Mouse (Mus musculus) bone marrow, adult 2 months (tissue): Measurements from ENCODE around the gene Tas2r135. TPM values are rescaled to one million over a fixed set of nuclear protein-coding genes. Genes with fewer than 3 reads are reported as not detected.

Source experiments
- H3K27ac ChIP-seq: fragments of 200-500 bp; 2 replicates; pipeline ENCODE4 v1.5.1; 2012; ENCODE audit warnings: low read depth, mild to moderate bottlenecking, control low read depth, inconsistent platforms, low read length; ENCODE audit not compliant: control insufficient read depth, poor library complexity, insufficient read depth
- H3K4me1 ChIP-seq: fragments of 200-500 bp; 2 replicates; pipeline ENCODE4 v1.6.1; 2011; ENCODE audit warnings: low read length; ENCODE audit not compliant: control insufficient read depth, insufficient read depth
- H3K4me3 ChIP-seq: fragments of 200-500 bp; replicated peaks from 2 replicates; pipeline ENCODE3; 2011; ENCODE audit warnings: mild to moderate bottlenecking, low read depth, low read length, control low read depth; ENCODE audit not compliant: control insufficient read depth
- CTCF ChIP-seq: fragments of 200-500 bp; IDR thresholded peaks from 2 replicates; pipeline ENCODE4 v1.5.1; 2011; ENCODE audit warnings: low read length, control low read depth; ENCODE audit not compliant: control insufficient read depth, insufficient read depth
- POLR2A ChIP-seq: fragments of 200-500 bp; IDR thresholded peaks from 2 replicates; pipeline ENCODE4 v1.6.1; 2011; ENCODE audit warnings: low read depth, mild to moderate bottlenecking, control low read depth, low read length, borderline replicate concordance; ENCODE audit not compliant: control insufficient read depth
- WGBS: fragments of 180-500 bp; shearing (Covaris S2); methylation state at CpG from one replicate; pipeline ENCODE4 v1.1.7; 2018; 5-methylcytosine and 5-hydroxymethylcytosine counted together
- polyA plus RNA-seq: library from polyadenylated mRNA; stranded (reverse); fragments of >200 nt; gene quantifications from 2 replicates; pipeline ENCODE4 v1.2.4, GENCODE M21; 2011; ENCODE audit warnings: low replicate concordance; ENCODE audit not compliant: missing spikeins, insufficient read depth, insufficient read length

Tas2r135 gene
- polyA plus RNA-seq, 1 experiment, result not detected

- TF ChIP-seq CTCF, result no peak
- TF ChIP-seq POLR2A, result no peak
- Histone ChIP-seq H3K4me3 (no peak overlapping the region), H3K4me1 (no peaks in the 10 kb centered on the region), H3K27ac (no peak overlapping the region)
- 83% methylated on average over 13 of the region's 13 CpGs for WGBS
Observed at GRCm38 (mm10) chr6:42361041-42361895, 44.0 kb upstream of the Tas2r135 start.

GRCm38 (mm10) chr6:42362074-42362473 is 43.2 kb upstream of the Tas2r135 start:
- TF ChIP-seq POLR2A, result no peak
- TF ChIP-seq CTCF, result no peak
- Histone ChIP-seq H3K4me1 (no peaks in the 10 kb centered on the region), H3K4me3 (no peak overlapping the region), H3K27ac (no peak overlapping the region)
- 56% methylated on average over 1 of the region's 1 CpGs for WGBS

- Histone ChIP-seq H3K27ac (no peak overlapping the region), H3K4me3 (no peak overlapping the region), H3K4me1 (no peaks in the 10 kb centered on the region)
- 64% methylated on average over 1 of the region's 1 CpGs for WGBS
- TF ChIP-seq CTCF, result no peak
Observed at GRCm38 (mm10) chr6:42362497-42362896, 42.7 kb upstream of the Tas2r135 start.

GRCm38 (mm10) chr6:42362974-42363373 is 42.3 kb upstream of the Tas2r135 start:
- Histone ChIP-seq H3K4me1 (no peaks in the 10 kb centered on the region), H3K27ac (no peak overlapping the region), H3K4me3 (no peak overlapping the region)
- WGBS, result 34% methylated on average over 3 of the region's 3 CpGs
- no peak for TF ChIP-seq POLR2A
- no peak for TF ChIP-seq CTCF

GRCm38 (mm10) chr6:42364066-42364465 is 41.2 kb upstream of the Tas2r135 start:
- Histone ChIP-seq H3K4me1 (no peaks in the 10 kb centered on the region), H3K4me3 (no peak overlapping the region), H3K27ac (no peak overlapping the region)
- 73% methylated on average over 4 of the region's 4 CpGs for WGBS
- TF ChIP-seq CTCF (no peak), POLR2A (no peak)

GRCm38 (mm10) chr6:42364607-42365006 is 40.6 kb upstream of the Tas2r135 start:
- TF ChIP-seq POLR2A, result no peak
- TF ChIP-seq CTCF, result no peak
- Histone ChIP-seq H3K27ac (no peak overlapping the region), H3K4me1 (no peaks in the 10 kb centered on the region), H3K4me3 (no peak overlapping the region)
- WGBS, result 91% methylated on average over 15 of the region's 15 CpGs

GRCm38 (mm10) chr6:42365215-42365614 is 40.0 kb upstream of the Tas2r135 start:
- TF ChIP-seq POLR2A, result no peak
- Histone ChIP-seq H3K4me1 (no peaks in the 10 kb centered on the region), H3K27ac (no peak overlapping the region), H3K4me3 (no peak overlapping the region)
- WGBS, result 82% methylated on average over 6 of the region's 6 CpGs

GRCm38 (mm10) chr6:42369870-42370269 is 35.4 kb upstream of the Tas2r135 start:
- no peak for TF ChIP-seq CTCF
- no peak for TF ChIP-seq POLR2A
- H3K27ac ChIP-seq, result no peak overlapping the region
- WGBS, result 72% methylated on average over 3 of the region's 3 CpGs
- no peak overlapping the region for H3K4me3 ChIP-seq
- no peaks in the 10 kb centered on the region; the same call in 1 of the 2 replicates for H3K4me1 ChIP-seq
